Mouse (Mus musculus) ovary, postnatal 14 days (tissue): ENCODE data around the gene Gm20662.

ENCODE experiments used
- DNase-seq: peaks from one replicate; pipeline ENCODE4 v3.0.0; 2022; ENCODE audit warnings: low spot score

Gm20662 gene

DNA sequence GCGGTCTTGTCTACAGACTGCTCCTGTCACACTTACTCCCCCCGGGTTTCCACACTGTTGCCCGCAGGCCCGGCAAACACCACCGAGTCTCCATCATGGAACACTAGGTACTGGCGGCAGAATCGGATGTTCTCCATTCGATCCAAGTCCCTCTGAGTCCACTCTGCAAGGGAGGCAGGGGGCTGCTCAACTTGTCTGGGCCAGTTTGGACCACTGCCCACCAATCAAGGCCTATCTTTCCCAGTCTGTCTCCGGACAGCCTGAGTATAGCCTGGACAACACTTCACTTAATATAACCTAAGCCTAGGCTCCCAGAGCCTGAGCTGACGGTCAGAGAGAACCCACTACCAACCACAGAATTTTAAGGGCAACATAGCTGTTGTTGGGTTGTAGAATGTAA is 97.4 kb downstream of the Gm20662 start:
- DNase-seq = no peak

DNA sequence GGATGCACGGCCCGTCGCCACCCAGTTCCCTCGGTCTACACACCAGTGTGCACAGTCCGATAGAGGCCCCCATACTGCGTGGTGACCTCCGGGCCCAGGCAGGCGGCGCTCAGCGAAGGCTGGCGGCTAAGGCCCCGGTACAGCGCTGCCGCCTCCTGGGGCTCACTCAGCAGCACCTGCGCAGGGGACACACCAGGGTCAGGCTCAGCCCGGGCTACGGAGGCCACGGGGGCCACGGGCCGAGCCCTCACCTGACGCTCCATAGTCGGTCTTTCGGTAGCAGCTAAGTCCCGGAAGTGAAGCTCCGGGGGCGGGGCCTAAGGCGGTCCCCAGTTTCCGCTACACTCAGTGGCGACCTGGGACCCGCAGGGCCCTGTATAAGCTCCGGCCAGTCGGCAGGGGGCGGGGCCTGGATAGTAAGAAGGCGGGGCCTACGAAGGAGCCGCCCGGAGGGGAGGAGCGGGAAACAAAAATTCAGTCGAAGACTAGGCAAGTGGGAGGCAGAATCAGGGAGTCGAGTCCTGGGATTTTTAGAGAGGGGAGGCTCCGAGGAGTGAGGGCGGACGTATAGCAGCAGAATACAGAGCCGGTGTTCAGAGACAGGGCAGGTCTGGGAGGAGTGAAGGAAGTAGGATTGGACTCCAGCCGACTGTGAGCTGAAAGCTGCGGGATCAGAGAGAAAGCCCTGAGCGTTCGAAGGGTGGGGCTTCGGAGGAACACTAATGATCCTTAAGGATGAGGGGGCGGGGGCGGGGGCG is 98.2 kb downstream of the Gm20662 start, which contains the start of gene Apeh:
Gene Apeh, minus strand, starts transcription at position 423 of the 758 bp plus-strand sequence.
- DNase-seq = peak; percentile 94
